ENCODE assay signal across 33 mouse cellular contexts in the genomic region with DNA sequence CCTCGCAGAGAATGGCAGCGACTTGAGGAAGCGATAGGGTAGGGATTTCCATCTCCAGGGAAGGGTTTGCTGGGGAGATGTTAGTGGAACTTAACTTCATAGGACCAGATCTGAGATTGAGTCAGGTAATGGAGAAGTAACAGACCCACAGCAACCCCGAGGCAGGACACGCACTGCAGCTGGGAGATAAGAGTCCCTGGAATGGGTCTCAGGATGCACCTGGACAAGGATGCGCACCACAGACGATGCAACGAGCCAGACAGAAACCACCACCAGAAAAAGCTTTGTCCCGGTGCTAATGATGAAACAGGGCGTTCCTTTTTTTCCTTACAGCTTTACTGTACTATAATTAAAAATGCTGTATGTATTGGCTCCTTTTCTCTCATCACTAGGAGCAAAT.
"Had no signal": no experiment of that assay in that cellular context is flagged by ENCODE, and none has a peak within 500 bp of the region (broad histone marks: within the 10 kb centered on the region; RNA-seq: fewer than 3 reads in every experiment).

No protein-coding gene starts in this region.

- H3K9ac ChIP-seq: heart, embryonic 12.5 days; heart, embryonic 13.5 days; heart, embryonic 15.5 days; hindbrain, embryonic 12.5 days; hindbrain, embryonic 13.5 days; hindbrain, embryonic 14.5 days; hindbrain, embryonic 15.5 days; intestine, embryonic 15.5 days; kidney, embryonic 15.5 days had no signal

- H3K4me1 ChIP-seq: heart, embryonic 15.5 days; hindbrain, embryonic 10.5 days; hindbrain, embryonic 12.5 days; hindbrain, embryonic 13.5 days; hindbrain, embryonic 15.5 days had no signal

- H3K4me2 ChIP-seq: heart, embryonic 11.5 days; heart, embryonic 12.5 days; heart, embryonic 13.5 days; heart, embryonic 15.5 days; hindbrain, embryonic 12.5 days; hindbrain, embryonic 13.5 days; hindbrain, embryonic 14.5 days; hindbrain, embryonic 15.5 days; intestine, embryonic 15.5 days; kidney, embryonic 15.5 days had no signal

- DNase-seq: heart, postnatal 10 days; heart, postnatal 14 days; heart, postnatal 36 days; heart, postnatal 4 days; kidney, adult 11 months; kidney, adult 18-20 months; kidney, adult 2 months; kidney, adult 8-10 months; kidney, adult 9 months; kidney, postnatal 10 days; kidney, postnatal 36 days; kidney, postnatal 4 days; layer of hippocampus, adult 9-11 months; layer of hippocampus, postnatal 36 days had no signal

- ATAC-seq: hindbrain, embryonic 16.5 days; hindbrain, postnatal 0 days; inflammation-experienced regulatory T-cells, adult 6 months; intestine, embryonic 15.5 days; intestine, embryonic 16.5 days; intestine, postnatal 0 days had no signal

- H3K9me3 ChIP-seq: heart, embryonic 12.5 days; heart, embryonic 13.5 days; heart, embryonic 15.5 days; hindbrain, embryonic 10.5 days; hindbrain, embryonic 12.5 days; hindbrain, embryonic 13.5 days; hindbrain, embryonic 15.5 days; intestine, embryonic 15.5 days; kidney, embryonic 15.5 days had no signal

- H3K4me3 ChIP-seq: heart, embryonic 12.5 days; heart, embryonic 13.5 days; heart, embryonic 15.5 days; hindbrain, embryonic 10.5 days; hindbrain, embryonic 12.5 days; hindbrain, embryonic 13.5 days; hindbrain, embryonic 15.5 days; intestine, embryonic 15.5 days; kidney, embryonic 15.5 days; layer of hippocampus, adult 2 months; left cerebral cortex, adult 2 months had no signal

- H3K36me3 ChIP-seq: heart, embryonic 12.5 days; heart, embryonic 13.5 days; heart, embryonic 15.5 days; hindbrain, embryonic 10.5 days; hindbrain, embryonic 12.5 days; hindbrain, embryonic 13.5 days; hindbrain, embryonic 15.5 days; intestine, embryonic 15.5 days; kidney, embryonic 15.5 days had no signal

- H3K27ac ChIP-seq: heart, embryonic 13.5 days; heart, embryonic 15.5 days; hindbrain, embryonic 10.5 days; hindbrain, embryonic 12.5 days; hindbrain, embryonic 13.5 days; hindbrain, embryonic 14.5 days; hindbrain, embryonic 15.5 days; hindbrain, postnatal 0 days; intestine, embryonic 15.5 days; kidney, embryonic 15.5 days; kidney, postnatal 0 days; layer of hippocampus, adult 2 months; left cerebral cortex, adult 2 months had no signal

- H3K27me3 ChIP-seq: heart, embryonic 12.5 days; heart, embryonic 13.5 days; heart, embryonic 15.5 days; hindbrain, embryonic 13.5 days; hindbrain, embryonic 15.5 days; intestine, embryonic 15.5 days; kidney, embryonic 15.5 days had no signal
